Mouse (Mus musculus) adrenal gland, postnatal 36 days (tissue): ENCODE measurements around the gene Fkbp15. TPM values are rescaled to one million over a fixed set of nuclear protein-coding genes. Genes with fewer than 3 reads are reported as not detected.

Source experiments
- DNase-seq, 2 experiments: peaks; one replicate each; pipeline ENCODE4 v3.0.0; 2021; ENCODE audit warnings: mixed read lengths in 1 of 2
- total RNA-seq, 2 experiments: library from RNA; stranded (reverse); gene quantifications; 2 replicates each; pipeline ENCODE4 v1.2.3; 2021

Gene Fkbp15
- total RNA-seq, 2 experiments from 2014 or later, result 31.8 to 36.3 TPM

GRCm38 (mm10) chr4:62372818-62373520 lies 12.6 kb upstream of the Fkbp15 start:
- peak; percentile 22 to 33 for DNase-seq

- no peak for DNase-seq
Measured at GRCm38 (mm10) chr4:62372410-62372809, 12.1 kb upstream of the Fkbp15 start.

GRCm38 (mm10) chr4:62369091-62369490 lies 8.7 kb upstream of the Fkbp15 start:
- DNase-seq, result no peak

- no peak for DNase-seq
Measured at GRCm38 (mm10) chr4:62367586-62367985, 7.2 kb upstream of the Fkbp15 start.

- DNase-seq, result no peak
Measured at GRCm38 (mm10) chr4:62366291-62366690, 5.9 kb upstream of the Fkbp15 start.

GRCm38 (mm10) chr4:62364299-62364698 lies 4.0 kb upstream of the Fkbp15 start:
- DNase-seq, result no peak

- DNase-seq, result no peak
Measured at GRCm38 (mm10) chr4:62362437-62362836, 2.1 kb upstream of the Fkbp15 start.

GRCm38 (mm10) chr4:62361997-62362396 lies 1.6 kb upstream of the Fkbp15 start:
- DNase-seq, result no peak

- DNase-seq, result no peak
Measured at GRCm38 (mm10) chr4:62361571-62361970, 1.2 kb upstream of the Fkbp15 start.

- DNase-seq, result no peak
Measured at GRCm38 (mm10) chr4:62360805-62361455, 582 bp upstream of the Fkbp15 start.

GRCm38 (mm10) chr4:62359256-62359775 lies 1.0 kb downstream of the Fkbp15 start:
- no peak for DNase-seq

GRCm38 (mm10) chr4:62357631-62358148 lies 2.7 kb downstream of the Fkbp15 start:
- no peak for DNase-seq

GRCm38 (mm10) chr4:62349371-62349770 lies 11.0 kb downstream of the Fkbp15 start:
- DNase-seq, result no peak

GRCm38 (mm10) chr4:62348329-62348705 lies 12.0 kb downstream of the Fkbp15 start:
- DNase-seq, result no peak

- DNase-seq, result no peak
Measured at GRCm38 (mm10) chr4:62347605-62348328, 12.6 kb downstream of the Fkbp15 start.

- DNase-seq, result no peak
Measured at GRCm38 (mm10) chr4:62345827-62346226, 14.5 kb downstream of the Fkbp15 start.

- no peak for DNase-seq
Measured at GRCm38 (mm10) chr4:62344000-62344399, 16.3 kb downstream of the Fkbp15 start.

GRCm38 (mm10) chr4:62338536-62338935 lies 21.8 kb downstream of the Fkbp15 start:
- no peak for DNase-seq

GRCm38 (mm10) chr4:62331977-62332376 lies 28.4 kb downstream of the Fkbp15 start:
- DNase-seq, result no peak

- no peak for DNase-seq
Measured at GRCm38 (mm10) chr4:62328941-62329660, 31.2 kb downstream of the Fkbp15 start.

GRCm38 (mm10) chr4:62326111-62326510 lies 34.2 kb downstream of the Fkbp15 start:
- DNase-seq, result no peak

- no peak for DNase-seq
Measured at GRCm38 (mm10) chr4:62322684-62323083, 37.7 kb downstream of the Fkbp15 start.
